Mouse (Mus musculus) gastrocnemius, adult 2 months (tissue): ENCODE results near the gene Olfr297. TPM values are rescaled to one million over a fixed set of nuclear protein-coding genes. Genes with fewer than 3 reads are reported as not detected.

Experiments
- DNase-seq: peaks from one replicate; pipeline ENCODE4 v3.0.0; 2022
- H3K27ac ChIP-seq: fragments of 200-600 bp; 2 replicates; pipeline ENCODE4 v1.8.1; 2022; ENCODE audit warnings: mild to moderate bottlenecking
- H3K4me3 ChIP-seq: fragments of 200-600 bp; 2 replicates; pipeline ENCODE4 v1.8.1; 2022; ENCODE audit warnings: mild to moderate bottlenecking, moderate library complexity
- CTCF ChIP-seq: fragments of 200-600 bp; IDR thresholded peaks from 2 replicates; pipeline ENCODE4 v1.8.1; 2022; ENCODE audit warnings: antibody characterized with exemption, mild to moderate bottlenecking, moderate library complexity
- intact Hi-C: fragments of 180-260 bp; cut with DNase I; formaldehyde crosslinking; loops from one replicate; pipeline ENCODE4 v1.15.1; 2025
- long read RNA-seq, 2 experiments: library from polyadenylated mRNA; stranded (forward); transcript quantifications; one replicate each; pipeline ENCODE4 v2.0.0; 2021
- total RNA-seq, 2 experiments: library from RNA; stranded (reverse); gene quantifications; 2 replicates each; pipeline ENCODE4 v1.2.3; 2021

Gene Olfr297
- not detected for total RNA-seq
- long read RNA-seq, experiment 1 = 0 reads
- long read RNA-seq, experiment 2 = 0 reads

- no peak for TF ChIP-seq CTCF
- intact Hi-C loops = no loop called here
- H3K4me3 ChIP-seq = no peak within 1 kb of the TSS
Measured at GRCm38 (mm10) chr7:86519668-86520067, at the start of gene Olfr297. TSS of gene Olfr297 (plus strand) at chr7:86519968.

GRCm38 (mm10) chr7:86492384-86492783, 27.4 kb upstream of the Olfr297 start, which contains the start of gene Olfr298:
TSS of gene Olfr298 (minus strand) at chr7:86492484.
- intact Hi-C loops = no loop called here
- Histone ChIP-seq H3K4me3 (no peak within 1 kb of the TSS), H3K27ac (no peak within 1 kb of the TSS)
- no peak for TF ChIP-seq CTCF
- no peak for DNase-seq

More at GRCm38 (mm10) chr7:86519668-86520067, at the start of gene Olfr297:
- DNase-seq = no peak
- no peak within 1 kb of the TSS for H3K27ac ChIP-seq

Other genes starting within 250 kb of the Olfr297 start
- gene Olfr310, start 242.8 kb upstream of the Olfr297 start, total RNA-seq = not detected
- gene Olfr309, start 206.3 kb upstream of the Olfr297 start, total RNA-seq = not detected
- not detected for gene Olfr308, start 194.3 kb upstream of the Olfr297 start, total RNA-seq
- not detected for gene Olfr307, start 182.4 kb upstream of the Olfr297 start, total RNA-seq
- not detected for gene Olfr305, start 153.0 kb upstream of the Olfr297 start, total RNA-seq
- gene Olfr304, start 133.3 kb upstream of the Olfr297 start, total RNA-seq = not detected
- gene Olfr303, start 122.2 kb upstream of the Olfr297 start, total RNA-seq = not detected
- not detected for gene Olfr301, start 116.1 kb upstream of the Olfr297 start, total RNA-seq
- gene Olfr299, start 60.0 kb upstream of the Olfr297 start, total RNA-seq = not detected
- not detected for gene Olfr298, start 27.5 kb upstream of the Olfr297 start, total RNA-seq
- not detected for gene Olfr295, start 63.9 kb downstream of the Olfr297 start, total RNA-seq
- not detected for gene Olfr294, start 96.7 kb downstream of the Olfr297 start, total RNA-seq
- gene Olfr293, start 129.1 kb downstream of the Olfr297 start, total RNA-seq = not detected
- gene Olfr292, start 168.4 kb downstream of the Olfr297 start, total RNA-seq = not detected